Mouse (Mus musculus): ENCODE results near the gene Grm1. TPM values are rescaled to one million over a fixed set of nuclear protein-coding genes. Genes with fewer than 3 reads are reported as not detected.

The Grm1 gene
- polyA plus RNA-seq, 1 experiment from 2014 or later = not detected

- H3K27ac ChIP-seq (ENCODE audit: low read depth) = no peak overlapping the region
- WGBS = 65% methylated on average over 1 of the region's 1 CpGs
- no peak overlapping the region for H3K9ac ChIP-seq (ENCODE audit: low read length)
- no peaks in the 10 kb centered on the region for H3K4me1 ChIP-seq (replicated peaks; ENCODE audit: control insufficient read depth, insufficient read depth, low read length)
- DNase-seq (ENCODE audit: low spot score) = no peak
- no peak for ATAC-seq (replicated peaks; ENCODE audit: low FRiP score, low TSS enrichment, low read depth)
- no peaks in the 10 kb centered on the region for H3K9me3 ChIP-seq (ENCODE audit: control insufficient read depth, low read length)
- no peaks in the 10 kb centered on the region for H3K36me3 ChIP-seq (ENCODE audit: control insufficient read depth, insufficient read depth, low read length)
- H3K27me3 ChIP-seq (replicated peaks; ENCODE audit: control insufficient read depth, insufficient read depth, low read length) = no peaks in the 10 kb centered on the region
- no peak overlapping the region for H3K4me3 ChIP-seq (ENCODE audit: low read depth, low read length)
- no peak overlapping the region for H3K4me2 ChIP-seq (ENCODE audit: low read length)
Measured at GRCm38 (mm10) chr10:10827308-10827707, 254.8 kb downstream of the Grm1 start.

DNA sequence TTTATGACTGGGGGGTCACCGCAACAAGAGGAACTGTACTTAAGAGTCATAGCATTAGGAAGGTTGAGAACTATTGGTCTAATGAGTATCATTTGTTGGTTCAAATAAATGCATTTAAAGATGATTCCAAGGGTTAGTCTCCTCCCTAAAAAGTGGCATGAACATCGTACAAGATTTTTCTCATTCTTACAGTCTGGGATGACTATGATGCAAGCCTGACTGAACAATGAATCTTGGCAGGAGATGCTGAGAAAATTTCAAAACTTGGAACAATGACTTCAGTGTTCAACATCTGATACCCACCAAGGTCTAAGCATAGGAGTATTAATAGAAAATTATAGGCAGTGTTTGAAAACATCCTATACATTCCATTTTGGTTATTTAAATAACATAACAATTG, 264.1 kb downstream of the Grm1 start:
- no peak overlapping the region for H3K4me3 ChIP-seq (ENCODE audit: low read depth, low read length)
- H3K4me2 ChIP-seq (ENCODE audit: low read length) = no peak overlapping the region
- H3K36me3 ChIP-seq (ENCODE audit: control insufficient read depth, insufficient read depth, low read length) = no peaks in the 10 kb centered on the region
- ATAC-seq (replicated peaks; ENCODE audit: low FRiP score, low TSS enrichment, low read depth) (no peak), DNase-seq (ENCODE audit: low spot score) (no peak)
- 89% methylated on average over 2 of the region's 2 CpGs for WGBS
- H3K27ac ChIP-seq (ENCODE audit: low read depth) = no peak overlapping the region
- no peaks in the 10 kb centered on the region for H3K27me3 ChIP-seq (replicated peaks; ENCODE audit: control insufficient read depth, insufficient read depth, low read length)
- H3K4me1 ChIP-seq (replicated peaks; ENCODE audit: control insufficient read depth, insufficient read depth, low read length) = no peaks in the 10 kb centered on the region
- no peak overlapping the region for H3K9ac ChIP-seq (ENCODE audit: low read length)
- H3K9me3 ChIP-seq (ENCODE audit: control insufficient read depth, low read length) = no peaks in the 10 kb centered on the region

DNA sequence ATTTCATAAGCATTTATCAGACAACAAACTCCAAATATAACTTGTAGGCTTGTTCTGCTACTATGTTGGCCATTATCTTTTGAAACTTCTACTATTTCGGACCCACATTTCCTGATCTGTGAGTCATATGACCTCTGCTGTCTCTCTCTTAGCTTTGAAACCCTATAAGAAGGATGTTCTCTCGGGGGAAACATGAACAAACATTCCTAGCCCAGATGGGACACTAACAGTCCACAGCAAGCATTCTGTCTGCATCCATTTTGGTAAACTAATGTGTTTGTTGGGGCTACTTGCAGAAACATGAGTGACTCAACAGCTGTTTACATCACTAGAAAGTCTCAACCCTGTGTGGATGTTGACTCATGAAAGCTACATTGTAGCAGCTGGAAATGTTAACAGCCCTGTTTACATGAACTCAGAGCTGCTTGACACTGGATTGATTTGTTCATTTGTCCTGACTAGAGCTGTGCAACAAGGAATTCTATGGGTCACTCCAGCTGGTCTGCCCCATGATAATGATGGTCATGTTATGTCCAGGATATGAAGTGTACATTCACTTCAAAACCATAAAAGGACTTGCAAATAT, 267.4 kb downstream of the Grm1 start:
- no peak for DNase-seq (ENCODE audit: low spot score)
- H3K4me1 ChIP-seq (replicated peaks; ENCODE audit: control insufficient read depth, insufficient read depth, low read length) = no peaks in the 10 kb centered on the region
- H3K9ac ChIP-seq (ENCODE audit: low read length) = no peak overlapping the region
- H3K4me3 ChIP-seq (ENCODE audit: low read depth, low read length) = no peak overlapping the region
- no peaks in the 10 kb centered on the region for H3K27me3 ChIP-seq (replicated peaks; ENCODE audit: control insufficient read depth, insufficient read depth, low read length)
- WGBS = 49% methylated on average over 2 of the region's 2 CpGs
- no peaks in the 10 kb centered on the region for H3K36me3 ChIP-seq (ENCODE audit: control insufficient read depth, insufficient read depth, low read length)
- no peak overlapping the region for H3K4me2 ChIP-seq (ENCODE audit: low read length)
- H3K27ac ChIP-seq (ENCODE audit: low read depth) = no peak overlapping the region
- no peak for ATAC-seq (replicated peaks; ENCODE audit: low FRiP score, low TSS enrichment, low read depth)
- H3K9me3 ChIP-seq (ENCODE audit: control insufficient read depth, low read length) = no peaks in the 10 kb centered on the region

GRCm38 (mm10) chr10:10812750-10813711, 269.1 kb downstream of the Grm1 start:
- no peak overlapping the region for H3K4me2 ChIP-seq (ENCODE audit: low read length)
- 64% methylated on average over 5 of the region's 5 CpGs for WGBS
- ATAC-seq (replicated peaks; ENCODE audit: low FRiP score, low TSS enrichment, low read depth) (no peak), DNase-seq (ENCODE audit: low spot score) (no peak)
- no peaks in the 10 kb centered on the region for H3K27me3 ChIP-seq (replicated peaks; ENCODE audit: control insufficient read depth, insufficient read depth, low read length)
- no peak overlapping the region for H3K4me3 ChIP-seq (ENCODE audit: low read depth, low read length)
- H3K36me3 ChIP-seq (ENCODE audit: control insufficient read depth, insufficient read depth, low read length) = no peaks in the 10 kb centered on the region
- no peak overlapping the region for H3K27ac ChIP-seq (ENCODE audit: low read depth)
- H3K9ac ChIP-seq (ENCODE audit: low read length) = no peak overlapping the region
- no peaks in the 10 kb centered on the region for H3K9me3 ChIP-seq (ENCODE audit: control insufficient read depth, low read length)
- H3K4me1 ChIP-seq (replicated peaks; ENCODE audit: control insufficient read depth, insufficient read depth, low read length) = no peaks in the 10 kb centered on the region

DNA sequence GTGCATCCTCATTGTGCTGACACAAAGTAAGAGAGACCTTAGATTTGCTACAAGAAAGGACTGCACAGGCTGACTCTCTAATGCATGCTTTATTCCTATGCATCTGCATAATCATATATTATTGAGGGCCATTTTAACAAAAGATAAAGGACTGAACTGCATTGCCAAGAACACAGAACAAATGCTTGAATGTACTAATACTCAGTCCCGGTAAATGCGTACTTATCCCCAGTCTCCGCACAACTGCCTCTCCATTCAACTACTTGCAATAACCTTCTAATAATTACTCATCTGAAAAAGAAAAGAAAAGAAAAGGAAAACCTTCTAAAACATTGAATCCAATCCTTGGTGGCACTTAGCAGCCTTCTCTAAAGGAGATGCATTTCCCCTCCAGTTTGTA, 272.4 kb downstream of the Grm1 start:
- no peaks in the 10 kb centered on the region for H3K36me3 ChIP-seq (ENCODE audit: control insufficient read depth, insufficient read depth, low read length)
- H3K9ac ChIP-seq (ENCODE audit: low read length) = no peak overlapping the region
- 100% methylated on average over 3 of the region's 3 CpGs for WGBS
- no peaks in the 10 kb centered on the region for H3K9me3 ChIP-seq (ENCODE audit: control insufficient read depth, low read length)
- DNase-seq (ENCODE audit: low spot score) (no peak), ATAC-seq (replicated peaks; ENCODE audit: low FRiP score, low TSS enrichment, low read depth) (no peak)
- H3K4me2 ChIP-seq (ENCODE audit: low read length) = no peak overlapping the region
- no peak overlapping the region for H3K27ac ChIP-seq (ENCODE audit: low read depth)
- H3K27me3 ChIP-seq (replicated peaks; ENCODE audit: control insufficient read depth, insufficient read depth, low read length) = no peaks in the 10 kb centered on the region
- no peaks in the 10 kb centered on the region for H3K4me1 ChIP-seq (replicated peaks; ENCODE audit: control insufficient read depth, insufficient read depth, low read length)
- H3K4me3 ChIP-seq (ENCODE audit: low read depth, low read length) = no peak overlapping the region

GRCm38 (mm10) chr10:10795321-10795720, 286.8 kb downstream of the Grm1 start:
- WGBS = 88% methylated on average over 1 of the region's 1 CpGs
- no peak for DNase-seq (ENCODE audit: low spot score)
- Histone ChIP-seq H3K36me3 (ENCODE audit: control insufficient read depth, insufficient read depth, low read length) (no peaks in the 10 kb centered on the region), H3K27ac (ENCODE audit: low read depth) (no peak overlapping the region), H3K9ac (ENCODE audit: low read length) (no peak overlapping the region), H3K4me2 (ENCODE audit: low read length) (no peak overlapping the region), H3K4me3 (ENCODE audit: low read depth, low read length) (no peak overlapping the region), H3K27me3 (replicated peaks; ENCODE audit: control insufficient read depth, insufficient read depth, low read length) (no peaks in the 10 kb centered on the region), H3K9me3 (ENCODE audit: control insufficient read depth, low read length) (no peaks in the 10 kb centered on the region), H3K4me1 (replicated peaks; ENCODE audit: control insufficient read depth, insufficient read depth, low read length) (no peaks in the 10 kb centered on the region)
- no peak for ATAC-seq (replicated peaks; ENCODE audit: low FRiP score, low TSS enrichment, low read depth)

DNA sequence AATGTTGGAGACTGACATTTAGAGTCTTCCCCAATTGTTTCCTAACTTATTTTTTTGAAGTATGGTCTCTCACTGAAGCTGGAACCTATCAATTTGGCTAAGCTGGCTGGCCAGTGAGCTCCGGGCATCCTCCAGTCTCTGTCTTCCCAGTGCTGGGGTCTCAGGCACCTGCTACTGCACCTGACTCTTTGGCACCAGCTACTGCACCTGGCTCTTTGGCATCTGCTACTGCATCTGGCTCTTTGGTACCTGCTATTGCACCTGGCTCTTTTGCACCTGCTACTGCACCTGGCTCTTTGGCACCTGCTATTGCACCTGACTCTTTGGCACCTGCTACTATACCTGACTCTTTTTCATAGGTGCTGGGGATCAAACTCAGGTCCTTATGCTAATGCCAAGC, 291.7 kb downstream of the Grm1 start:
- Histone ChIP-seq H3K27ac (ENCODE audit: low read depth) (no peak overlapping the region), H3K4me1 (replicated peaks; ENCODE audit: control insufficient read depth, insufficient read depth, low read length) (no peaks in the 10 kb centered on the region), H3K9ac (ENCODE audit: low read length) (no peak overlapping the region), H3K36me3 (ENCODE audit: control insufficient read depth, insufficient read depth, low read length) (no peaks in the 10 kb centered on the region), H3K4me2 (ENCODE audit: low read length) (no peak overlapping the region), H3K9me3 (ENCODE audit: control insufficient read depth, low read length) (no peaks in the 10 kb centered on the region), H3K27me3 (replicated peaks; ENCODE audit: control insufficient read depth, insufficient read depth, low read length) (no peaks in the 10 kb centered on the region), H3K4me3 (ENCODE audit: low read depth, low read length) (no peak overlapping the region)
- WGBS = 90% methylated on average over 1 of the region's 1 CpGs
- ATAC-seq (replicated peaks; ENCODE audit: low FRiP score, low TSS enrichment, low read depth) (no peak), DNase-seq (ENCODE audit: low spot score) (no peak)

DNA sequence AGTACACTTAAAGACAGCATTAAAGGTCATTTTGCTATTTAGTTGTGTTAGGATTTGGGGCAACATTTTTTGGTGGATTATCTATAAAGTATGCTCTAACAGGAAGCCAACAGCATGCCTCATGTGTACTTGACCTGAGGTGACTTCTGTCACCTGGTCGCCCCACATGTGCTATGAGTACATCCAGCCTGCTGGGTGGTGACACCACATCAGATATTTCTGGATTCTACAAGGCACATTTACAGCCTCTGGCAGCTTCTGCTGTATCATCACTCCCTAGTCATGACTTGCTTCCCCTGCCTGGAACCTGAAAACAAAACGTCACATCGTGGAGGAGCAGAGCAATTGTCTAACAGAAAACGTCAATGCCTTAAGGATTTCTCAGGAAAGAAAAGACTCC, 292.2 kb downstream of the Grm1 start:
- Histone ChIP-seq H3K9me3 (ENCODE audit: control insufficient read depth, low read length) (no peaks in the 10 kb centered on the region), H3K27ac (ENCODE audit: low read depth) (no peak overlapping the region), H3K36me3 (ENCODE audit: control insufficient read depth, insufficient read depth, low read length) (no peaks in the 10 kb centered on the region), H3K9ac (ENCODE audit: low read length) (no peak overlapping the region), H3K4me2 (ENCODE audit: low read length) (no peak overlapping the region), H3K27me3 (replicated peaks; ENCODE audit: control insufficient read depth, insufficient read depth, low read length) (no peaks in the 10 kb centered on the region), H3K4me3 (ENCODE audit: low read depth, low read length) (no peak overlapping the region), H3K4me1 (replicated peaks; ENCODE audit: control insufficient read depth, insufficient read depth, low read length) (no peaks in the 10 kb centered on the region)
- ATAC-seq (replicated peaks; ENCODE audit: low FRiP score, low TSS enrichment, low read depth) = no peak
- 84% methylated on average over 4 of the region's 4 CpGs for WGBS
- no peak for DNase-seq (ENCODE audit: low spot score)

All from intestine, embryonic 14.5 days (tissue).